Mouse (Mus musculus) brain, embryonic 14.5 days (tissue): ENCODE data around the gene Ptprt.

Source experiments
- CTCF ChIP-seq: fragments of 200-500 bp; IDR thresholded peaks from 2 replicates; pipeline ENCODE4 v1.5.1; 2012; ENCODE audit warnings: inconsistent platforms, mild to moderate bottlenecking, moderate library complexity, borderline replicate concordance; ENCODE audit not compliant: insufficient read depth, insufficient read length; ENCODE audit errors: extremely low read depth
- POLR2A ChIP-seq: fragments of 200-500 bp; IDR thresholded peaks from 2 replicates; pipeline ENCODE4 v1.6.1; 2012; ENCODE audit warnings: mild to moderate bottlenecking, inconsistent platforms, borderline replicate concordance; ENCODE audit not compliant: poor library complexity, insufficient read depth, insufficient read length, severe bottlenecking; ENCODE audit errors: extremely low read depth

DNA sequence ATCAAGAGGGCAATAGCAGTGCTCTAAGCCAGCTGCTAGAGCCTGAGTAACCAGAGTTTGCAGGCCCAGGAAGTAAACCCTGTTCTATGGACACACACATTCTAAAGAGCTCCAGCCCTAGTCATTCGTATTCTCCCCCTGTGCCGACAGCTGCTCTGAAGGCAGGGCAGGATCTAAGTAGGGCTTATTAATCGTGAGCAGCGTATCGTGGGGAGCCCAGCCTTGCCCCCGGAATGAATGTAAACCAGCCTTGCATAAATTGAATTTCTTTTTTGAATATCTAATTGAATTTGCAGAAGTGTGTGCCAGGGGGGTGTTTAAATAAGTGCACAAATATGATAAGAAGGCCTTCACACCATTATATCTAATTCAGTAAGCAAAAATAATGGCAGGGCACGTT, 283.6 kb downstream of the Ptprt start:
- no peak for TF ChIP-seq CTCF
- TF ChIP-seq POLR2A: no peak
